Mouse (Mus musculus): ENCODE measurements around the gene Bysl.
"Not testable (repeated sequence)": the region's sequence is repeated elsewhere in the genome, so short reads cannot be mapped to it uniquely, and the experiment has no call there.

Bysl gene

DNA sequence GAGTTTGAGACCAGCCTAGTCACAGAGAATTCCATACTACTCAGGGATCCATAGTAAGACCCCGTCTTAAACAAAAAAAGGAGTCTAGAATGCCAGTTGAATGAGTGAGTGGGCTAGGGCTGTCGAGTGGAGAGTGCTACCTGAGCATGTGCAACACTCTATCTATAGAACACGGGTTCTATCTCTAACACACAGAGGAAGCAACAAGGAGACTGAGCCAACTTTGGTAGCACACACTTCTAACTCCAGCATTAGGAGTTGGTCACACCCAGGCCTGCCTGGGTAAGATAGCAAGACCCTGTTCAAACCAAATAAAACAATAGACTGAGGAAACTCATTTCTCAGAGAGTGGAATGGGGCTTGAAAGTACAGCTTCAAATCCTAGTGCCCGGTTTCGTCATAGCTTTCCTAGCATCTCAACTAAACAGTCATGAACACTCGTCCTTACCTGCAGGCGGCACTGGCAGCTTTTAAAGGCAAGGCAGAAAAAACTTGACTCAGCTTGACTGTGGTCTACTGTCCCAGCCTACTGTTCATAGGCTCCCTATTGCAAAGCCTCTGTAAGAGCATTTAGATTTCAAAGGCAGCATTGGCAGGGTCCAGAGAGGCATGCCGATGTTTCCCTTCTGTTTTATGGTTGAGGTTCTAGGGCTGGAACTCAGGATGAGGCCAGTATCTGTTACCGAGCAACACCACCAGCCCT is 6.5 kb upstream of the Bysl start:
- no peak for DNase-seq

DNA sequence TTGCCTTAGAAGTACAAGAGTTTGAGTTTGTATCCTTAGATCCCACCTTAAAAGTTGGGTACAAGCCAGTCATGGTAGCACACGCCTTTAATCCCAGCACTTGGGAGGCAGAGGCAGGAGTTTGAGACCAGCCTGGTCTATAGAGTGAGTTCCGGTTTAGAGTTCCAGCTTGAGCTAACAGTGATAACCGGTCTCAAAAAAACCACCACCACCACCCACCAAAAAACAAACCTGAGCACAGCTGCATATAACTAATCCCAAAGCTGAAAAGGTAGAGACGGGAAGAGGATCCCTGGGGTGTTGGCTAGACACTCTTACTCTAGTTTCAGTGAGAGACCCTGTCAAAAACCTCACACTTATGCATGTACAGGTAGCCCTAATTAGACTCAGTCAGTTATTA is 5.4 kb upstream of the Bysl start:
- DNase-seq: no peak

DNA sequence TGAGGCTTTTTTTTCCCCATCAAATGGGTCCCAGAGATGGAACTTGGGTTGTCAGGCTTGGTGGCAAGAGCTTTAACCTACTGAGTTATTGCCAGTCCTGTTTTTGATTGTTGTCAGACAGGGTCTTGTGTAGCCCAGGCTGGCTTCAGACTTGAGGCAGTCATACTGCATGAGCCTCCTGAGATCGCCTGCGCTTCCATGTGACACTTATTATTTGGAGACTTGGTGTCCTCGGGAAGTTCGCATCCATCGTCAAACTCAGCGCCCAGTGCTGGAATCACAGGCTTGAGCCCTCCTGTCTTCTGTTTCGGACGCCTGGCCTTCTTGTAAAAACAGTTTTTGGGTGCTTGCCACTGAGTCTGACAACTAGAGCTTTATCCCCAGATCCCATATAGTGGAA is 4.8 kb upstream of the Bysl start:
- no peak for DNase-seq

GRCm38 (mm10) chr17:47614018-47614417 is 2.7 kb upstream of the Bysl start:
- no peak for DNase-seq

GRCm38 (mm10) chr17:47611661-47611982 is 330 bp upstream of the Bysl start:
- DNase-seq: no peak

- DNase-seq: no peak
Measured at GRCm38 (mm10) chr17:47609182-47609581, 2.1 kb downstream of the Bysl start.

- no peak for DNase-seq
Measured at GRCm38 (mm10) chr17:47606220-47606619, 5.1 kb downstream of the Bysl start.

- DNase-seq: no peak
Measured at GRCm38 (mm10) chr17:47602289-47602688, 9.0 kb downstream of the Bysl start.

DNA sequence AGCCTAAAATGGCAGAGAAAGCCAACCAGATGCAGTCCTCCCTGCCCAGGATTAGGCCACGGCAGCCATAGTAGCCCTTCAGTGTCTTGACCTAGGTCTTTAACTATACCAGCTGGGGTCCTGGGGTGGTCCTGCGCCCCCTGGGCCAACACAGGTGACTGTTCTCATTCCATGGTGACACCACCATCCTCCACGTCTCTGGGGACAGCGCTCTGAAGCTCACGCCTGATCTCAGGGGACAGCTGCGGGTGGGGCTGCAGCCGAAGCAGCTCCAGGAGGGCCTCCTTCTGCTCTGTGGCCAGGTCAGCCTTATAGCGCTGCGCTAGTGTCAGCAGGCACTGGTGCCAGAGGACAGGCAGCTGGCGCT is 9.9 kb downstream of the Bysl start:
- DNase-seq: no peak

DNA sequence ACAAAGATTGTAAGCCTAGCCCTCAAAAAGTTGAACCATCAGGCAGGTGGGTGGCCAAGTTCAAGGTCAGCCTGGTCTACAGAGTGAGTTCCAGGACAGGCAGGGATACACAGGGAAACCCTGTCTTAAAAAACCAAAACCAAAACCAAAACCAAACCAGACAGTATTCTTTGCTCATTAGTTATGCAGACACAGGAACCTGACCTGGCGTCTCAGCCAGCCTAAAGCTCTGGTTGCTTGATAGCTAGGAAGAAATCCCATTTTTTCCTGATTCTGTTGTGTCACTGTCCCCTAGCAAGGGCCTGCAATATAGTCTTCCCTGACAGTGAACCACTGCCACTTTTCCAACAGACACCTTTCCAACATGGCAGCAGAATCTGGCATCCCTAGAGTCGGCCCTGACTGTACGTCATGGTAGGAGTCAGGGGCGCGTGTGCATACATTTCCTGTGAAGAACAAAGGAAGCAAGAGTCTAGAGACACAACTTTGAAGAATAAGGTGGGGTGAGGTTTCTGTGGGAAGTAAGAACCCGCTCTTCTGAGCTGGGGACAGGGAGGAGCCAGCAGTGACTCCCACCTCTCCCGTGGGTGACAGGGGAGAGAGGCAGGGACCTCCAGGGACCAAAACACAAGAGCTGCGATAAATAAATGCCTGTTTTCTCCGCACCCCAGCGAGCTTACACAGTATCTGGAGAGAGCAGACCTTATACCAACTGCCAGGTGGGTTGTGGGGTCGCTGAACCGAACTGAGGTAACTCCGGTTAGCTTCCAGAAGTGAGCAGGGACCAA is 10.5 kb downstream of the Bysl start:
- no peak for DNase-seq

- DNase-seq: peak; percentile 48
Measured at GRCm38 (mm10) chr17:47599511-47600297, 11.6 kb downstream of the Bysl start.

GRCm38 (mm10) chr17:47598580-47599304 is 12.6 kb downstream of the Bysl start:
- not testable (repeated sequence) for DNase-seq

DNA sequence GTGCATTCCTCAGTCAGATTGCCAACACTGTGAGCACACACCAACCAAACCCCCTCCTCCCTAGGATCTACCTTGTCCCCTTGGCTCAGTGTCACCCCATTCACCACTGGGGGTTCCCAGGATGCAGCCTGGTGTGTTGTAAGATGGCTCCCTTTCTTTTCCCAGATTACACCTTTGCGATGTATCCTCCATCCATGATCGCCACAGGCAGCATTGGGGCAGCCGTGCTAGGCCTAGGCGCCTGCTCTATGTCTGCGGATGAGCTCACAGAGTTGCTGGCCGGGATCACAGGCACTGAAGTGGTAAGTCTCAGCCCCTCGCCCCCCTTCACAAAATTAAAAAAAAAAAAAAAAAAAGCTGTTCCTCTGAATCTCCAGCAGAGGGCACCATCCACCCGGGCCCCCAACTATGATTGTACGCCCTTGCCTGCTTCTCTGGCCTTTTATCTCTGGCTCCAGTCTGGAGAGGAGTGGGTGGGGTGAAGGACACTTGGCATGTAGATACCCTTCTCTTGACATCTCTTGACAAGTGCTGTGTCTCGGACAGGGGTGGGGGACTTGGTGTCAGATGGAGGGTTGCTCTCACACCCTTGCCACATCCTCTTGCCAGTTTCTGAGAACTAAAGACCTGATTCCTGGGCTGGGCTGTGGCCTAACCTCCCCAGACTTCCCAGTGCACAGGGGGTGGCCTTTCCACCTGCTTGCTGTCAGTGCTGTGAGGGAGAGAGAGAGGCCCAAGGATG is 13.3 kb downstream of the Bysl start:
- no peak for DNase-seq

DNA sequence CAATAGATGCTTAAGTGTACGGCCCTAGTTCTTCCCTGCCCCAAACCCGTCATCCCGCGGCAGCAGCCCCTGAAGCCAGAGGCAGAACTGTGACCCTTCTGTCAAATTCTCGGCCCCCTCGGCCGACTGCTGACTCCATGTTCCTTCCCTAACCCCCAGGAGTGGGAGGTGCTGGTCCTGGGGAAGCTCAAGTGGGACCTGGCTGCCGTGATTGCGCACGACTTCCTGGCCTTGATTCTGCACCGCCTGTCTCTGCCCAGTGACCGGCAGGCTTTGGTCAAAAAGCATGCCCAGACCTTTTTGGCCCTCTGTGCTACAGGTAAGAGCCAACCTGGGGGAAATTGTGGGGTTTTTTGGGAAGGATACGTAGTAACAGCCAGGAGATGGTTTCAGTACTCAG is 14.0 kb downstream of the Bysl start:
- DNase-seq: no peak

DNA sequence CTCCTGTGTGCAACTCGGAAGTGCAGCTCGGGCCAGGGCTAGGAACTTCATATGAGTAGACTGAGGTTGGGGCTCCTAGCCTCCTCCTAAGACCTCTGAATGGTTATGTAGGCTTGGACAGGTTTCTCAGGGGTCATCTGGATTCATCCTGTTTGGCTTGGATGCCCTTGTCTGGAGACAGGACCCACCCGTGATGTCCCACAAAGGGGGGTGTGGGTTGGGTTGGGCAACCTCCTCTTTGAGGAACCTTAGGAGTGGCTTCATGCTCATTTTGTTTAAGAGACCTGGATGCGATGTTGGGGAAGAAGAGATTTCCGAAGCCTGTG is 14.5 kb downstream of the Bysl start:
- DNase-seq: no peak

DNA sequence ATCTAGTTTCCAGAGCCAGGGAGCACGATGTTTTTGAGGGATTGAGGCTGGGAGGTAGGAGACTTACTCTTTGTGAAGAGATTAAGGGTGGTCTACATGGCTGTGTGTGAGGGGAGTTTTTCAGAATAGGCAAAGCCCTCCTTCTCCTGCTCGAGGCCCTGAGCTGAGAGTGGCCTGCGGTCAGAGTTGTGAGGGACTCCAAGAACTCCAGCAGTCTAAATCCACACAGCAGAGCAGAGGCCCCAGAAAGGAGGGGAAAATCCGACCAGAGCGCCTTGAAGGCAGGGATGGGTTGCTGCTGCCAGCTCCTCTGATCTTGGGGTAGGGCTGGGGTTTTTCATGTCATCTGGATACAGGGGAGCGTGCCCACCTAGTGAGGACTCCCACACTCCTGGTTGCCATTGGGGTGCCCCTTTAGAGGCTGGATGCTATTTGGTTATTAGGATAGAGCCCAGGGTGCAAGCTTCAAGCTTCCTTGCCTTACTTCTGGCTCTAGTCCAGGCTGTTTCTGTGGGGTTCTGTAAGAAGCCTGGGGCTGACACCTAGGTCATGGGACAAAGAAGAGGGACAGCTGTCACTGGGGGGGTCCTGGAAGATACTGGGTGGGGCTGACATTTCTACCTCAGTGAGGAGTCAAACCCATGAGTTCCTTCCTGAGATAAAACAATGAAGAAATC is 15.0 kb downstream of the Bysl start:
- DNase-seq: no peak

- peak; percentile 82 for DNase-seq
Measured at GRCm38 (mm10) chr17:47595248-47596161, 15.8 kb downstream of the Bysl start.

GRCm38 (mm10) chr17:47594969-47595247 is 16.4 kb downstream of the Bysl start:
- no peak for DNase-seq

- peak; percentile 67 for DNase-seq
Measured at GRCm38 (mm10) chr17:47594183-47594968, 16.9 kb downstream of the Bysl start.

GRCm38 (mm10) chr17:47593854-47594182 is 17.5 kb downstream of the Bysl start:
- DNase-seq: no peak

Data from kidney, postnatal 14 days (tissue).